Mouse (Mus musculus): ENCODE data around the gene B430305J03Rik. TPM values are rescaled to one million over a fixed set of nuclear protein-coding genes. Genes with fewer than 3 reads are reported as not detected.

B430305J03Rik gene
- polyA plus RNA-seq, 1 experiment from 2014 or later, result not detected

DNA sequence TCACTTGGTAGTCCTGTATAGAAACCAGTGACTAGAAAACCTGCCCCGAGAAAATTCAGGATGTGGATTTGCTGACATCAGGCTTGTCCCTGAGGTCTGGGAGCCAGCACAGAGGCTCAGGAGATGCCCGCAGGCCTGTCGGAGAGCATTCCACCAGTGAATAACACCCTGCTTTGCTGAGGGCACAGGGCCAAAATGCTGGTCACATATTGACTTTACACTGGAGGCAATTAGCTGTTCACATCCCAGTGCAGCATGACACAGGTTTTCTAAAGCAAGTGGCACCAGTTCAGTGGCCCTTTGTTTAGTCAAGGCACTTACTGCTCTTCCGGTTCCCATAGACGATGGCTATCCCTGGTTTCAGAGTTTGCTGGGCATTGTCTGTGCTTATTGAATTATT, 25.4 kb downstream of the B430305J03Rik start:
- no peak overlapping the region for H3K4me3 ChIP-seq (ENCODE audit: low read depth, low read length)

DNA sequence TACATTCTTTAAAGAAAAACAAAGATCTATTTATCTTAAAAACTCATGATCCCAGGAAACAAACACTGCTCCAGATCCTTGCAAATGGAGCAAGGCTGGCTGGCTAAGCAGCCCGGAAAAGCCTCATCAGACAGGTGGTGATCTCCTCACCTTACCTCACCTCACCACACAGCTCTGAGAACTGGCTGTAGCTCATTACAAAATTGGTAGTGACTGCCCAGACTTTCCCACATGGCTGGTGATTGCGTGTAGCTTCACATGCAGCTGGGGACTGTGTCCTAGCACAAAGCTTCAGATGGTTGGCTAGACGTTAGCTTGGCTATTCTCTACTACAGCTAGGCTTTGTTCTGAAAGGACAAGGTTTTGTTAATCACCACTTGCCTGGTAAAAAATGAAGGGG, 28.5 kb downstream of the B430305J03Rik start:
- WGBS, result 84% methylated on average over 3 of the region's 3 CpGs
- no peaks in the 10 kb centered on the region for H3K27me3 ChIP-seq (ENCODE audit: control insufficient read depth, insufficient read depth, low read length)
- no peak for ATAC-seq (ENCODE audit: insufficient number of reproducible peaks, low FRiP score, low TSS enrichment, low read depth)
- no peak overlapping the region for H3K4me2 ChIP-seq (ENCODE audit: low read depth, severe bottlenecking)
- no peaks in the 10 kb centered on the region for H3K36me3 ChIP-seq (ENCODE audit: control insufficient read depth, insufficient read depth, low read length)
- H3K4me1 ChIP-seq (ENCODE audit: control insufficient read depth, insufficient read depth, low read length), result no peaks in the 10 kb centered on the region
- no peak overlapping the region for H3K4me3 ChIP-seq (ENCODE audit: low read depth, low read length)
- no peaks in the 10 kb centered on the region for H3K9me3 ChIP-seq (ENCODE audit: control insufficient read depth, low read length)
- no peak overlapping the region for H3K9ac ChIP-seq (ENCODE audit: low read length)
- no peak overlapping the region for H3K27ac ChIP-seq (replicated peaks; ENCODE audit: low read depth, low read length)
- DNase-seq (ENCODE audit: low spot score), result no peak

More for the DNA sequence above, 25.4 kb downstream of the B430305J03Rik start:
- no peak for DNase-seq (ENCODE audit: low spot score)
- no peaks in the 10 kb centered on the region for H3K27me3 ChIP-seq (ENCODE audit: control insufficient read depth, insufficient read depth, low read length)
- H3K36me3 ChIP-seq (ENCODE audit: control insufficient read depth, insufficient read depth, low read length), result no peaks in the 10 kb centered on the region
- no peak for ATAC-seq (ENCODE audit: insufficient number of reproducible peaks, low FRiP score, low TSS enrichment, low read depth)
- WGBS, result 86% methylated on average over 5 of the region's 5 CpGs
- no peak overlapping the region for H3K27ac ChIP-seq (replicated peaks; ENCODE audit: low read depth, low read length)
- H3K4me1 ChIP-seq (ENCODE audit: control insufficient read depth, insufficient read depth, low read length), result no peaks in the 10 kb centered on the region
- H3K9me3 ChIP-seq (ENCODE audit: control insufficient read depth, low read length), result no peaks in the 10 kb centered on the region
- no peak overlapping the region for H3K4me2 ChIP-seq (ENCODE audit: low read depth, severe bottlenecking)
- H3K9ac ChIP-seq (ENCODE audit: low read length), result no peak overlapping the region

DNA sequence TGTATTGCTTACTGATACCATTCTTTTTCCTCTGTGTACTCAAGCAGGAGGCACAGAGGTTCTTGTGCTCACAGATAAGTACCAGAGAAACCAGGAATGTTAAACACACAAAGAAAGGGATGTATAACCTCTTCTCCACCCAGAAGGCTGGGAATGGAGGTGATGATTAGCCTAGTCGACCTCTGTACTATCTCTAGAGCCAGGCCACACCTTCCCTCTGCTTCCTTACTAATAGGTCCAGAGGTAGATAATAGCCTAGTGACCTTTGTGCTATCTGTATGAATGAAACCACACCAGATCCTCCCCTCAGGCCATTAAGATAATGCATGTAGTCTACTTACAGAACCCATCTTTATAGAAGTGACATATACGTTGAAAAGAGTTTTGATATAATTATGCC, 29.5 kb downstream of the B430305J03Rik start:
- DNase-seq (ENCODE audit: low spot score) (no peak), ATAC-seq (ENCODE audit: insufficient number of reproducible peaks, low FRiP score, low TSS enrichment, low read depth) (no peak)
- Histone ChIP-seq H3K4me1 (ENCODE audit: control insufficient read depth, insufficient read depth, low read length) (no peaks in the 10 kb centered on the region), H3K4me2 (ENCODE audit: low read depth, severe bottlenecking) (no peak overlapping the region), H3K27ac (replicated peaks; ENCODE audit: low read depth, low read length) (no peak overlapping the region), H3K9ac (ENCODE audit: low read length) (no peak overlapping the region), H3K36me3 (ENCODE audit: control insufficient read depth, insufficient read depth, low read length) (no peaks in the 10 kb centered on the region), H3K27me3 (ENCODE audit: control insufficient read depth, insufficient read depth, low read length) (no peaks in the 10 kb centered on the region), H3K4me3 (ENCODE audit: low read depth, low read length) (no peak overlapping the region), H3K9me3 (ENCODE audit: control insufficient read depth, low read length) (no peaks in the 10 kb centered on the region)
- WGBS, result 55% methylated on average over 2 of the region's 2 CpGs

DNA sequence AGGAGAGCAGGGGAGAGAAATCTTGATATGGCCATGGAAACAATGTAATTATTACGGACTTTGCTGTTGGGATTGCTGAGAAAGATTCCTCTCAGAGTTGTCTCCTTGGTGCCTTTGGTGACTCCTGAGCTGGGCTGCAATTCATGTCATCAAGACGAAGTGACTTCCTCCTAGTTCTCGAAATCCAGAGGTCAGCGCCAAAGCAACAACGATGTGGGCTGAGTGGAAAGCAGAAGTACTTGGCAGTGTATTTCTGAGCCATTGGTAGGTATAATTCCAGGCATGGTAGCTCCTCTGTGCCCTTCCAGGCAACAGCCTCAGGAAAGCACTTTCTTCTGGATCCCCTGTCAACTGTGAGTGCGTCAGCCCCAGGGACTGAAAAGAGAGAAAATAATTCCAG, 44.1 kb downstream of the B430305J03Rik start:
- H3K4me3 ChIP-seq (ENCODE audit: low read depth, low read length), result no peak overlapping the region
- H3K9me3 ChIP-seq (ENCODE audit: control insufficient read depth, low read length), result no peaks in the 10 kb centered on the region
- H3K36me3 ChIP-seq (ENCODE audit: control insufficient read depth, insufficient read depth, low read length), result no peaks in the 10 kb centered on the region
- no peak overlapping the region for H3K9ac ChIP-seq (ENCODE audit: low read length)
- no peak for DNase-seq (ENCODE audit: low spot score)
- H3K27ac ChIP-seq (replicated peaks; ENCODE audit: low read depth, low read length), result no peak overlapping the region
- H3K4me1 ChIP-seq (ENCODE audit: control insufficient read depth, insufficient read depth, low read length), result no peaks in the 10 kb centered on the region
- no peak for ATAC-seq (ENCODE audit: insufficient number of reproducible peaks, low FRiP score, low TSS enrichment, low read depth)
- no peak overlapping the region for H3K4me2 ChIP-seq (ENCODE audit: low read depth, severe bottlenecking)
- no peaks in the 10 kb centered on the region for H3K27me3 ChIP-seq (ENCODE audit: control insufficient read depth, insufficient read depth, low read length)
- 85% methylated on average over 6 of the region's 6 CpGs for WGBS

DNA sequence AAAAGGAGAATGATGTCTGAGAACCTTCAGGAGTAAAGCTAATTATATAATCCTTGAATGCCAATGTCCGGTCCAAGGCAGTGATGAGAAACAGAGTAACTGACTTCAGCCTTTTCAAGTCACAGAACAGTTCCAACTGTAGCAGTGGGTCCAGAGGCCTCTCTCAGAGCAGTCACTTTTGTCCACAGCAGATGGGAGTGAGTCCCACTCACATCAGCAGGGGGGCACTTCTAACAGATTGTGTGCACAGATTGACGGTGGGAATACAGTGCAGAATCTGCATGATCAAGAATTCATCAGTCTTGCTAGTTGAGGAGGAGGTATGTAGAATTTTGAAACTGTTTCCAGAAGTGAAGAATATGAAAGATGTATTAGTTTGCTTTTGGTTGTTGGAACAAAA, 45.7 kb downstream of the B430305J03Rik start:
- no peaks in the 10 kb centered on the region for H3K27me3 ChIP-seq (ENCODE audit: control insufficient read depth, insufficient read depth, low read length)
- 74% methylated on average over 2 of the region's 2 CpGs for WGBS

DNA sequence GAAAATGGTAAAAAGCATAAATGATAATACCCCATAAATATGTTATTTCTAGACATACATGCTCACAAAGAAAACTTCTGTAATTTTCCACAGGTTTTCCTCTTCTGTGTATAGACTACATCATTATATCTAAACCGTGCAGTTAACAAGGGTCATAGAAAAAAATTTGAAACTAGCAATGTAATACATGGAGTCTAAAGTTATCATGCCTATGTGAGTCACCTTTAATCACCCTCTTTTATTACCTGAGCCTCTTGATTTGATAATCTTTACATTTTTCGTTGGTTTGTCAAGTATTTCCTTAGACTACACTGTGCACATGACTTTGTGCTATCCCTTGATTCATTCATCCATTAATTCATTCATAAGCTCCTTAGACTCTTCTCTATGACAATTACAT, 50.7 kb downstream of the B430305J03Rik start:
- no peaks in the 10 kb centered on the region for H3K27me3 ChIP-seq (ENCODE audit: control insufficient read depth, insufficient read depth, low read length)
- H3K4me1 ChIP-seq (ENCODE audit: control insufficient read depth, insufficient read depth, low read length), result no peaks in the 10 kb centered on the region
- no peak for DNase-seq (ENCODE audit: low spot score)
- H3K9ac ChIP-seq (ENCODE audit: low read length), result no peak overlapping the region
- H3K4me2 ChIP-seq (ENCODE audit: low read depth, severe bottlenecking), result no peak overlapping the region
- no peak for ATAC-seq (ENCODE audit: insufficient number of reproducible peaks, low FRiP score, low TSS enrichment, low read depth)
- WGBS, result 81% methylated on average over 2 of the region's 2 CpGs
- no peaks in the 10 kb centered on the region for H3K36me3 ChIP-seq (ENCODE audit: control insufficient read depth, insufficient read depth, low read length)
- no peak overlapping the region for H3K27ac ChIP-seq (replicated peaks; ENCODE audit: low read depth, low read length)
- H3K9me3 ChIP-seq (ENCODE audit: control insufficient read depth, low read length), result no peaks in the 10 kb centered on the region
- no peak overlapping the region for H3K4me3 ChIP-seq (ENCODE audit: low read depth, low read length)

More for the DNA sequence above, 45.7 kb downstream of the B430305J03Rik start:
- Histone ChIP-seq H3K27ac (replicated peaks; ENCODE audit: low read depth, low read length) (no peak overlapping the region), H3K36me3 (ENCODE audit: control insufficient read depth, insufficient read depth, low read length) (no peaks in the 10 kb centered on the region), H3K4me1 (ENCODE audit: control insufficient read depth, insufficient read depth, low read length) (no peaks in the 10 kb centered on the region), H3K9me3 (ENCODE audit: control insufficient read depth, low read length) (no peaks in the 10 kb centered on the region), H3K9ac (ENCODE audit: low read length) (no peak overlapping the region), H3K4me2 (ENCODE audit: low read depth, severe bottlenecking) (no peak overlapping the region), H3K4me3 (ENCODE audit: low read depth, low read length) (no peak overlapping the region)
- no peak for ATAC-seq (ENCODE audit: insufficient number of reproducible peaks, low FRiP score, low TSS enrichment, low read depth)
- no peak for DNase-seq (ENCODE audit: low spot score)

Other genes starting within 250 kb of the B430305J03Rik start
- 10.2 and 10.8 TPM in 2 replicates for gene Rap2b, start 4.3 kb downstream of the B430305J03Rik start, polyA plus RNA-seq (2014; fragmentation: Nextera tagmentation; extraction: Ambion mirVana)

Data from limb, embryonic 11.5 days (tissue).